Mouse (Mus musculus) kidney, embryonic 16.5 days (tissue): ENCODE results near the gene Tead3. TPM values are rescaled to one million over a fixed set of nuclear protein-coding genes. Genes with fewer than 3 reads are reported as not detected.
"Not testable (repeated sequence)": the region's sequence is repeated elsewhere in the genome, so short reads cannot be mapped to it uniquely, and the experiment has no call there.

Source experiments
- ATAC-seq: fragments of 200-750 bp; cut with Nextera tagmentation; 2 replicates; pipeline ENCODE4 v1.8.0; 2017; ENCODE audit warnings: moderate TSS enrichment; ENCODE audit not compliant: low FRiP score, low TSS enrichment
- H3K27ac ChIP-seq: fragments of 300-500 bp; sonication (generic); 2 replicates; pipeline ENCODE4 v1.5.1; 2014; ENCODE audit warnings: low read length
- H3K27me3 ChIP-seq: fragments of 300-500 bp; sonication (generic); 2 replicates; pipeline ENCODE4 v1.6.1; 2014; ENCODE audit warnings: low read length, control low read depth, mixed read lengths; ENCODE audit not compliant: insufficient read depth
- H3K36me3 ChIP-seq: fragments of 300-500 bp; sonication (generic); 2 replicates; pipeline ENCODE4 v1.6.1; 2014; ENCODE audit warnings: low read length, control low read depth, mixed read lengths; ENCODE audit not compliant: insufficient read depth
- H3K4me1 ChIP-seq: fragments of 300-500 bp; sonication (generic); 2 replicates; pipeline ENCODE4 v1.6.1; 2014; ENCODE audit warnings: low read length, control low read depth, mixed read lengths; ENCODE audit not compliant: insufficient read depth
- H3K4me2 ChIP-seq: fragments of 300-500 bp; sonication (generic); replicated peaks from 2 replicates; pipeline ENCODE4 v1.6.1; 2014; ENCODE audit warnings: low read depth, low read length
- H3K4me3 ChIP-seq: fragments of 300-500 bp; sonication (generic); 2 replicates; pipeline ENCODE4 v1.5.1; 2014; ENCODE audit warnings: mild to moderate bottlenecking, low read length
- H3K9ac ChIP-seq: fragments of 300-500 bp; sonication (generic); replicated peaks from 2 replicates; pipeline ENCODE4 v1.6.1; 2014; ENCODE audit warnings: low read length
- H3K9me3 ChIP-seq: fragments of 300-500 bp; sonication (generic); 2 replicates; pipeline ENCODE4 v1.6.1; 2016; ENCODE audit warnings: low read length, control low read depth
- WGBS: fragments of 180-500 bp; shearing (Covaris S2); extraction: QIAGEN DNeasy Blood & Tissue Kit; methylation state at CpG from one replicate; pipeline ENCODE4 v1.1.7; 2014; 5-methylcytosine and 5-hydroxymethylcytosine counted together
- polyA plus RNA-seq: library from polyadenylated mRNA; unstranded; fragments of >200 nt; fragmentation: Nextera tagmentation; extraction: Ambion mirVana; gene quantifications from 2 replicates; pipeline ENCODE4 v1.2.1, GENCODE M21; 2015

Tead3 gene
- polyA plus RNA-seq, 1 experiment from 2014 or later, result 10.7 TPM

DNA sequence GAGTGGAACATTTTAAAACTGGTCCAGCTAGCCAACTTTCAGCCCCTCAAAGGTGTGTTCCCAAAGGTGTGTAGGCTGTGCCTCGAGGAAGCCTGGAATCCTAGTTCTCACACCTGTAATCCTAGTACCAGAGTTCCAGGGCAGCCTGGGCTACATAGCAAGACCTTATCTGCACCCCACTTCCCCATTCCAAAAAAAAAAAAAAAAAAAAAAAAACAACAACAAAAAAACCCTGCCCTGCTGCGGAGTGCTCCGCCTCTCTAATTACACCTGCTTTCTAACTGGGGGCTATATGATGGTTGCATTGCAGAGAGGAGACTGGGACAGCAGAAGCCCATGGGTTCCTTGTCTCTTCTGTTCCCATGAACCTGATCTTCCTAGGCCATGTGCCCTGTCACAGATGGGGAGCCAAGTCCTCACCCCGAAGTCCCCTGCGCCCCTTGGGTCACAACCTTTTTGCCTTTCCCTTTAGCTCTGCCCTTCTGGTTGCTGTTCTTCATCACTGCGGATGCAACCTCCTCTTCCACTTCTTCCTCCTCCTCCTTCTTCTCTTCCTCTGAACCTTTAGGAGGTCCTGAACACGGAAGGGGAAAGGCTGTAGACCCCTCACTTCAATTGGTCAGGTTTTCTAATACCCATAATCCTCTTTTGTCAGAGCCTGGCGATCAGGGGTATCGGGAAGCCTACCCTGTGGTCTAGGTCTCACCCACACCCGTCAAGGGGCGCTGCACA, 11.5 kb upstream of the Tead3 start:
- Histone ChIP-seq H3K4me3 (peak overlapping the region; percentile 42), H3K4me1 (peaks cover 28% of the 10 kb centered on the region), H3K9me3 (no peaks in the 10 kb centered on the region), H3K4me2 (peak overlapping the region; percentile 60), H3K36me3 (no peaks in the 10 kb centered on the region), H3K9ac (peak overlapping the region; percentile 58), H3K27ac (no peak overlapping the region), H3K27me3 (peaks cover 28% of the 10 kb centered on the region)
- 40% methylated on average over 11 of the region's 11 CpGs for WGBS
- ATAC-seq, result no peak

DNA sequence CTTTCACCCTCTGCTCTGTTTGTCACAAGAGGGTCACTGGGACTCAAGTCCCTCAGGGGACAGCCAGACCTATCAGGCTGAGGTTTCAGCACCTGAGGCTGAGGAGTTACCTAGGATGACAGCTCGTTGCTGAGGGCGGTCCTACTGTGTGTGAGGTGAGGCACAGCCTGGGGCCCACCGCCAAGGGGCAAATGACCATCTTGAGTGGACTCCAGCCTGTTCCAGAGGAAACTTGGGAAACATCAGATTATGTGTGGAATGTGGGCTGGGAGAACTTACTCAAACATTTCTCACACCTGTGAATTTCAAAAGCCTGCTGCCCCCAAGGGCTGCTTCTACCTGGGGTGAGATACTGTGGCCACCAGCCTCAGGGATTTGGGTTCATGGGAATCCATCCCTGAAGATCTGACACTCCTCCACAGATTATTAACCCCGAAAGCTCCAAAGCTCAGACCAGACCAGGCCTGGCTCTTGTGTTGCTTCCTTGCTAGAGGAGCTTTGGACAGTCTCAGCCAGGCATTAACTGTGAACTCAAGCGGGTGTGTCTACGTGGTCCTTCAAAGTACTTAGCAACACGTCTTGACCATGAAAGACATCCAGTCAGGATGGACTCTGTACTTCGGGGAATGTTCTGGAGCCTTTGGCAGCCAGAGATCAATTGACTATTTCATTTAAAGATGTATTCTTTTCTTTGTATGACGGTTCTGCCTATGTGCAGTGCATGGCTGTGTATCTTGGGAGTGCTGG, 10.1 kb upstream of the Tead3 start:
- no peak for ATAC-seq
- Histone ChIP-seq H3K27ac (no peak overlapping the region), H3K9ac (no peak overlapping the region), H3K4me3 (no peak overlapping the region), H3K4me2 (no peak overlapping the region), H3K4me1 (peaks cover 28% of the 10 kb centered on the region), H3K9me3 (no peaks in the 10 kb centered on the region), H3K36me3 (no peaks in the 10 kb centered on the region), H3K27me3 (peaks cover 28% of the 10 kb centered on the region)
- WGBS, result 73% methylated on average over 9 of the region's 9 CpGs

DNA sequence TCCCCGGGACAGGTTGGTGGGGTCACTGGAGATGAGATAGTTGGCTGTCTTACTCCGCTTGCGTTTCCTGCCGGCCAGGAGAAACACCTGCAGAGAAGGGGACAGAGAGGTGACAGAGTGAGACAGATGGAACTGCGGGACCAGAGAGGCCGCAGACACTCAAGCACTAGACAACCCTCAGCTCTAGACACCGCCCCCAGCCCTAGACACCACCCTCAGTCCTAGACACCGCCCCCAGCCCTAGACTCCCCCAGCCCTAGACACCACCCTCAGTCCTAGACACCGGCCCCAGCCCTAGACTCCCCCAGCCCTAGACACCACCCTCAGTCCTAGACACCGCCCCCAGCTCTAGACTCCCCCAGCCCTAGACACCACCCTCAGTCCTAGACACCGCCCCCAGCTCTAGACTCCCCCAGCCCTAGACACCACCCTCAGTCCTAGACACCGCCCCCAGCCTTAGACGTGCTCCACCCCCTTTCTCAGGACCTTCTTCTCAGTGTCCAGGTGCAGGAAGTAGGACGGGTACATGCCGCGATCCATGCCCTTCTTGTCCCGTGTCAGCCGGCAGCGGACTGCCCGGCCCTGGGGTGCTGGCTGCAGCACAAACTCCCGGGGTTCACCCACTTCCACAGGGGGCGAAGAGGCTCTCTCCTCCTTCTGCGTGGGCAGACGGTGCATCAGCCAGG, 8.1 kb upstream of the Tead3 start:
- H3K27ac ChIP-seq, result not testable (repeated sequence)
- 19% methylated on average over 22 of the region's 24 CpGs for WGBS

DNA sequence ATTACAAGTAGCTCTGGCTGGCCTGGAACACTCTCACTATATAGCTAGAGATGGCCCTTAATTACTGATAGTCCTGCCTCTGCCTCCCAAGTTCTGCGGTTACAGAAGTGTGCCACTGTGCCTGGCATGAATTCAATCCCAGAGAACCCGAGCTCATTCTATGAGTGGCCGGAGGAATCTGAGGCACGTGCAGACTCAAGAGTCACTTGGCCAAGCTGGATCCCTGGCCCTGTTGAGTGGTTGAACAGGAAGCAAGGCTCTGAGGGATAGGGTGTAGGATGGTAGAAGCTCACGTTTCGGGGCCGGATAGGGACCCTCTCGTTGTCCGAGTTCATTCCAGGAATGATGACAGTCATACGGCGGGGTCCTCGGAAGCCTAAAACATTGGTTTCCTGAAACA, 5.3 kb upstream of the Tead3 start:
- no peak overlapping the region for H3K4me2 ChIP-seq
- no peak overlapping the region for H3K4me3 ChIP-seq
- no peak for ATAC-seq
- H3K4me1 ChIP-seq, result peaks cover 10% of the 10 kb centered on the region
- H3K9me3 ChIP-seq, result no peaks in the 10 kb centered on the region
- no peaks in the 10 kb centered on the region; the same call in 1 of the 2 replicates for H3K27me3 ChIP-seq
- H3K36me3 ChIP-seq, result no peaks in the 10 kb centered on the region
- H3K27ac ChIP-seq, result no peak overlapping the region
- no peak overlapping the region for H3K9ac ChIP-seq
- WGBS, result 78% methylated on average over 12 of the region's 12 CpGs

More for the DNA sequence above, 8.1 kb upstream of the Tead3 start:
- peak; percentile 21; the same call in 1 of the 2 replicates for ATAC-seq
- not testable (repeated sequence) for H3K4me3 ChIP-seq, H3K36me3 ChIP-seq, H3K9me3 ChIP-seq, H3K9ac ChIP-seq
- peaks cover 10% of the 10 kb centered on the region for H3K27me3 ChIP-seq
- H3K4me2 ChIP-seq, result 0 out of 2 replicates have a peak overlapping the region, but pooled peaks have one; percentile 11
- H3K4me1 ChIP-seq, result peaks cover 17% of the 10 kb centered on the region

DNA sequence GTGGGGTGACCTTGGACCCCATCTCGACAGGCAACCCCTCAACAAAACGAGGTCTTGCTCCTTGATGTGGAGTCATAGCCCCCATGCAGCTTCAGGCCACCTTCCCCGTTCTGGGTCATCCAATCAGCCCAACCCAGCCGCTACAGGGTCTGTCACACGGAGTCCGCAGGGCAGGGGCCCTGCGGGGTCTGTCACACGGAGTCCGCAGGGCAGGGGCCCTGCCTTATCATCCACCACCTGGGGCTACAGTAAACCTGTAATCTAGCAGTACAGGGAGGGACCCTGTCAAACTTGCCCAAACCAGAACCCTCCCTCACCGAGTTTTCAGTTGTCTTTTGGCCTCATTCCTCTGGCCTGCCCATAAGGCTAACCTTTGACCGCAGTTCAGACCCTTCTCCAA, 1.4 kb upstream of the Tead3 start:
- no peaks in the 10 kb centered on the region for H3K36me3 ChIP-seq
- H3K4me3 ChIP-seq, result peak overlapping the region; percentile 88; the same call in 1 of the 2 replicates
- H3K27me3 ChIP-seq, result no peaks in the 10 kb centered on the region
- ATAC-seq, result no peak
- peak overlapping the region; percentile 99 for H3K27ac ChIP-seq
- H3K9me3 ChIP-seq, result no peaks in the 10 kb centered on the region
- peak overlapping the region; percentile 94 for H3K9ac ChIP-seq
- peak overlapping the region; percentile 96 for H3K4me2 ChIP-seq
- WGBS, result 15% methylated on average over 11 of the region's 11 CpGs
- H3K4me1 ChIP-seq, result peaks cover 37% of the 10 kb centered on the region

DNA sequence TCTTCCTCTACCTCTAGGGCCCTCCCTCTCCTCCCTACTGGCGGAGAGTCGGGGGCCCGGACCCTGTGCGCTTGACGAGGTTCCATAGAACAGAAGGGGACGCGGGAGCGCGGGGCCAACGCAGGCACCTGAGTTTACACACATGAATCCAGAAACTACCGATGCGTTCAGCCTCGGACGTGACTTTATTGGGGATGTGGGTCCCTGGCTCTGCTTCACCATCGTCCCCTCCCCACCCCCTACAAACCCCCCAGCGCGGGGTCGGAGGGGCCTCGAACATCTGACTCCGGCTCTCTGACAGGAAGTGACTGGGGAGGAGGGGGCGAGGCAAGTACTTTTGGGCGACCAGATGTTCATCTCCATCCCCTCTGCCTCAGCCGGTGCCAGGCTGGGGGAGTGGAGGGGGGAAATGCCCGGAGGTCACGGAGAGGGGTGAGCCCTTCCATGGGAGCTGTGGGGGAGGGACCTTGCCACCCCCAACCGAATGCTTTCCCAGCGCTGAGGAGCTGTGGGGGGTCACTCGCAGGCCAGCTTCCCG, 805 bp upstream of the Tead3 start:
- Histone ChIP-seq H3K27ac (peak overlapping the region; percentile 99), H3K4me2 (peak overlapping the region; percentile 96), H3K9me3 (no peaks in the 10 kb centered on the region), H3K4me3 (peak overlapping the region; percentile 88), H3K4me1 (peaks cover 43% of the 10 kb centered on the region), H3K27me3 (no peaks in the 10 kb centered on the region), H3K9ac (peak overlapping the region; percentile 94), H3K36me3 (no peaks in the 10 kb centered on the region)
- WGBS, result 1% methylated on average over 29 of the region's 29 CpGs
- ATAC-seq, result no peak

DNA sequence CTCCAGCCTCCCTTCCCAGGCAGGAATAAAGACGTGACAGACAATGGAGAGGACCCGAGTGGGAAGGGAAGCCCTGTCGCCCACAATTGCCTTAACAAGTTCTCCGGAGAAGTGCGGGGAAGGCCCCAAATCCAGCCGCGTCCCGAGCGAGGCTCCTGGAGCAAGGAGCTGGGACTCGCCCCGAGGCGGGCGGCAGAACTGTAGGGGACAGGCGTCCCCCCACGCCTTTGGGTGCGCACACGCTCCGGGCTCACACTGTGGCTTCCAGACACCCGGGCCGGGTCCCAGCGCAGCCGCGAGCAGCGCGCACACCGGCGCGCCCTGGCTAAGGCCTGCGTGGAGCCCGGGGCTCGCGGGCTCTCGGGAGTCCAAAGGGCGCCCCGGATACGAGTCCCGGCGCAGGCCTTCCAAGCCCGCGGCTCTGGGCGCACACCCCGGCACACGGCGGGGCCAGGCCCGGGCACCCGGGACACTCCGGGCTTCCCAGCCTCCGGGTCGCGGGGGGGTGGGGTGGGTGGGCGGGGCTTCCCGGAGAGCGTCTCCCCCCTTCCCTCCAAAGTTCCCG, 634 bp downstream of the Tead3 start:
- H3K9me3 ChIP-seq, result no peaks in the 10 kb centered on the region
- peaks cover 57% of the 10 kb centered on the region for H3K4me1 ChIP-seq
- 1% methylated on average over 52 of the region's 54 CpGs for WGBS
- no peaks in the 10 kb centered on the region; the same call in 1 of the 2 replicates for H3K27me3 ChIP-seq
- ATAC-seq, result peak; percentile 49
- H3K9ac ChIP-seq, result peak overlapping the region; percentile 94
- peak overlapping the region; percentile 99 for H3K27ac ChIP-seq
- H3K4me2 ChIP-seq, result peak overlapping the region; percentile 96
- H3K36me3 ChIP-seq, result no peaks in the 10 kb centered on the region
- H3K4me3 ChIP-seq, result peak overlapping the region; percentile 88

DNA sequence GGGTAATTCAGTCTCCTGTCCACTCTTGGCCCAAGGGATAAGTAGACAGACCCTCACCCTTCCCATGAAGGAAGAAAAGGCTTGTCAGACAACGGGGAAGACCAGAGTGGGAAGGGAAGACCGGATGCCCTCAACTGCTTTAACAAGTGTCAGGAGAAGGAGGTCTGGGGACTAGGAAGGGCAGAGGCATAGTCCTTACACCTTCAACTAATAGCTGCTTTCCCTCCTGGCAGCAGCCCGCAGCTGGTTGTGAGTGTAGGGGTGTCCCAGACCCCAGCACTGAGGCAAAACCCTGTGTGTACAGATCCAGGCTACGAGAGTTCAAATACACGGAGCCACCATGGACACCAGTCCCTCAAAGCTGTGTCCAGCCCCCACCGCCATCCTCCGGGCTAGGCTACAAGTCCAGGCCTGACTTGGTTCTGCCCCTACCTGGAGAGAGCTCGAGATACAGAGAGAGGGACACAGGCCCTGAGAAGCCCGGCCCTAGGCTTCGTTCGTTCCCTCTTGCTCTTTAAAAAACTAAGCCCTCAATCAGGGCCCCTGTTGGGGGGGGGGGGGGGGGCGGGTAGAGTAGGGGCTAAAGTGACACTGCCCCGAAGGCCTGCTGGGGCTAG, 1.2 kb downstream of the Tead3 start:
- H3K27ac ChIP-seq, result peak overlapping the region; percentile 99
- H3K36me3 ChIP-seq, result no peaks in the 10 kb centered on the region
- H3K4me3 ChIP-seq, result peak overlapping the region; percentile 88
- H3K9ac ChIP-seq, result peak overlapping the region; percentile 94
- H3K27me3 ChIP-seq, result no peaks in the 10 kb centered on the region; the same call in 1 of the 2 replicates
- no peak for ATAC-seq
- peak overlapping the region; percentile 96 for H3K4me2 ChIP-seq
- H3K9me3 ChIP-seq, result no peaks in the 10 kb centered on the region
- H3K4me1 ChIP-seq, result peaks cover 63% of the 10 kb centered on the region
- WGBS, result 8% methylated on average over 13 of the region's 13 CpGs

DNA sequence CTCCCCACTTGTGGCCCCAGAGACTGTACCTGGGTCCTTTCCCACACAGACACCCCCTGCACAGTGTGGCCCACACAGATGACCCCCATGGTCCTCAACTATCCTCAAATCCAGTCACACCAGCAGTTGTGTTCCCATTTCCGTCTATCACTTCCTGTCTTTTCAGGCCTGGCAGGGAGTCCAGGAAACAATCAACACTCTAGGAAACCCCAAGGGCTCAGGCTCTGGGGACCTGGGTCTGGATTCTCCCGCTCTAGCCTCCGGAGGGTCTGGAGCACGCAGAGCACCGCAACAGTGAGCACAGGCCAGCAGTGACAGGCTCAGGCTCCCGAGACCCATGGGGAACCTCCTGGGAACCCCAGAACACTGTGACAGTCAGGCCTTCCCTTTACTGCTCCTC, 2.4 kb downstream of the Tead3 start:
- H3K9me3 ChIP-seq, result no peaks in the 10 kb centered on the region
- no peaks in the 10 kb centered on the region for H3K36me3 ChIP-seq
- WGBS, result 50% methylated on average over 6 of the region's 6 CpGs
- H3K9ac ChIP-seq, result peak overlapping the region; percentile 94
- peak overlapping the region; percentile 96 for H3K4me2 ChIP-seq
- peak overlapping the region; percentile 43; the same call in 1 of the 2 replicates for H3K27ac ChIP-seq
- H3K27me3 ChIP-seq, result no peaks in the 10 kb centered on the region; the same call in 1 of the 2 replicates
- peaks cover 75% of the 10 kb centered on the region for H3K4me1 ChIP-seq
- no peak for ATAC-seq
- H3K4me3 ChIP-seq, result peak overlapping the region; percentile 88
